Mouse (Mus musculus) right cerebral cortex, postnatal 4 days (tissue): Measurements from ENCODE around the gene Rubcnl.

ENCODE experiments used
- DNase-seq: peaks from one replicate; pipeline ENCODE4 v3.0.0-alpha.2; 2022

The Rubcnl gene

DNA sequence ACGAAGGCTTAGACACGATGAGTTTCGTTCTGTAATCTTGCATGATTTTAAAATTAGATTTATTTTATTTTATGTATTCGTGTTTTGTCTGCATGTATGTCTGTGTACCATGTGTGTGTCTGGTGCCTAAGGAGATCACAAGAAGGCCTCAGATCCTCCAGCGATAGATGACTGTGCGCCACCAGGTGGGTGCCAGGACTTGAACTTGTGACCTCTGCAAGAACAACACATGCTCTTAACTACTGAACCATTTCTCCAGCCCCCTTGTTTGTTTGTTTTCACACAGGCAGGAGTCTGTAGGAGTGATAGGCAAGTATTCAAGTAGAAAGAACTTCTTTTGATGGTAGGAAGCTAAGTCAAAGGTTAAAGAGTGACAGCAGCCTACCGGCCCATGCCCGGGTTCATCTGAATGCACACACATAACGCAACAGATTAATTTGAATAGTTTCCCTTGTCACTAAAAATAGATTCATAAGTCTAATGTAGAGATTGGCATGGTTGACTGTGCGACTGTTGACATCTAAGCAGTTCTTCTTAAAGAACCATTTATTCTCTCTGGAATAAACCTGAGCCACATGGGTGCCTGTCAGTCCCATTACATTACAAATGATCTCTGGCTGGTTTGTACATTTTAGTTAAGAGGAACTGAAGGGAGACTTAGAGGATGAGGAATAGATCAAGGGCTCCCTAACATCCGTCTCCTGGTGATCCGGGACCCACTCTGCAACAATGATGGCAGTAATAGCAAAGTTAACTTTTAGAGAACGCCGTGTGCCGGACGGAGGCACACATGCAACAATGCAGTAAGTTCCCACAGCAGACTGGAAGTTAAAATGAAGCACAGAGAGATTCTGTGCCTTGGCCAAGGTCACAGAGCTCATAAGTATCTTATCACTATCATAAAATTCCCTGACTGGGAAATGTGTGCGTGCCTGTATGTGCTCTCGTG is 2.3 kb downstream of the Rubcnl start:
- DNase-seq = no peak

DNA sequence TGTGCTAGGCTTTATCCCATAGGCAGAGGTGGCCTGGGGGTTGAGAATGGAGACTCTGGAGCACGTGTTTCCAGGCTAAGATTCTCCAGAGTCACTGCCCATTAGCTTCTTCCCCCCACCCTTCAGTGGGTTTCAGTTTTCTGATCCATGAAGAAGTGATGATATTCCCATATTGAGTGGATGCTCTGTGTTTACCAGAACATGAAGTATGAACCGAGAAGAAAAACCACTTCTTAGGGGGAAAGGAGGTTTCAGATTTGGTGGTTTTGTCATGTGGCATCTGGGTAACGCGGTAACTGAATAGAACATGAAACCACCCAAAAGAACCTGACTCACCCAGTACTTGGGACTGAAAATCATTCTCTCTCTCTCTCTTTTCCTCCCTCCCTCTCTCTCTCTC is 3.0 kb downstream of the Rubcnl start:
- DNase-seq = no peak

DNA sequence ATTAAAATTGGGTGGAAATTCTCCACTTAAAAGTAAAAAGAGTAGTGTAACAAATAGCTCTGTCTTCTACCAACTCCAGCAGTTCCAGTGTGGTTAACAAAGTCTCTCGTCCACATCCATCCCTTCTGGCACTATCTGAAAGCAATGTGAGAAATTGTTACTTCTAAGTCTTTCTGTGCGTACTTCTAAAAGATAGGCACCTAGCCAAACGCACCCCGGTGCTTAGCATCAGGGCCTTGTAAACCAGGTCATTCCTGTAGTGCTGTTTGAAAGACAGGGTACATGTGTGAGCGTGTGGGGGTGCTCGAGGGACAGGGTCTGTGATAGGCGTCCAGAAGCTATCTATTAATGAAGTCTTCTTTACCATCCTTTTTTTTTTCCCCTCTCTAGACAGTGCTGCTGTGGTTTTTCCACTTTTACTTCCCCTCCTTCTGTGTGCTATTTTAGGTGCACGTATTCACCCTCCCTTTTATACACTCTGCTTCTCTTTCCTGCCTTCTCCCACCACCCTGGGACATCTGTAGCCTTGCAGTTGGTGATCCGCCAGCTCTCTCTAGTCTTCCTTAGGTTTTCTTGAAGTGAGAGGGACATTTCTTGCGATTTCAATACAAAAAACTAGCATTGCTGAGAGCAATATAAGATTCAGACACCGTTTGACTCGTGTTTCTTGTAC is 4.9 kb downstream of the Rubcnl start:
- no peak for DNase-seq

DNA sequence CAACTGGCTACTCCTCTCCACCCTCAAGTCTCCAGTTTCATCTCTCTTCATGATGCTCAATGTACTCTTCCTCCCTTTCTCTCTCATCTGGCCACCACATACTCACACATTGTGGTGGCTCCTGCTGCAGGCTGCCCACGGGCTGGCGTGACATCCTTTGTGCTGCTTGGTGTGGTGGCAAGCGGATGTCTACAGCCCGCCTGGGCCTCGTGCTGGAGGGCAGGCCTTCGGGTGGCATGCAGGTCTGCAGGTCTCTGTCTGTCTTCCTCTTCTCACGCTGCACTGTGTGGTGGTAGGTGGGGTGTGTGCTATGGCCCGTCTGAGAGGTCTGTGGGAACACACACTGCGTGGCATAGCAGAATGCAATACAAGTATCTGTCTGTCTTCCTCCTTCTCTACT is 6.7 kb downstream of the Rubcnl start:
- DNase-seq = no peak

DNA sequence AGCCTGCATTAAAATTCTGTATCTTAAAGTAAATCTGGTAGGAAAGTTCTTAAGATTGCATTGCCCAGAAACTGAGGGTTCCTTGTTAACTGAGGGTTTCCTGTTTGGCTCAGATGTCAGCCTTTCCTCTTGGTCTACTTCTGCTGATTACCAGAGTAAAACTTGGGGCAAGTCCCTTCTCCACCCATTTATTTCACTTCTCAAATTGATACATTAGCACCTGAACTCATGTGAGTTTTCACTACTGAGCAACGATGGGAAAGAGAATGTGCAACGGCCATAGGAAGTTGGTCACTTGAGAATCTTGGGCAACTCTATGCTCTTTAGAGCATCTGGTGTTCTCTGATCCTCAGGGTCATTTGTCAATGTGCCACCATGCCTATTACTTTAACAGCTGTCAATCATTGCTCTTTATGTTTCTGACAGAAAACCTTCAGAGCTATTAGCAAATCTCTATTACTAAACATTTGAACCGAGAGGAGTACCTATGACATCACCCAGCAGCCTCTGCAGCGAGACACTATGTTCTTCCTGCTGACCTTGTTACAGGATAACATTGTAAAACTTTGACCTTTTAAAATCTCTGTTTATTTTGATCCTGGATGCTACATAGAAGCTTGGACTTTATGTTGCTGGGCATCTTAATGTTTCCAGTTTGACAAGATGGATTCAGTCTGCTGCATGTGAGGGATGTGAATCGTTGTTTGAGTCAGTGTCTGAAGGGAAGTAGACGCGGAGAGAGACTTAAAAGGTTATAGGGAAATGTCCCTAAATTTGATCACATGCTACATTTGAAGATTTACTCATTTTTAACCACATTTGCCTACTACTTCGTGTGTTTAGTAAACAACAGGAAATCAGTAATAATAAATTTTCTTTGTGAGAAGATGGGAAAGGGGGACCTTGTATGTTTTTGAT is 9.2 kb downstream of the Rubcnl start:
- no peak for DNase-seq

DNA sequence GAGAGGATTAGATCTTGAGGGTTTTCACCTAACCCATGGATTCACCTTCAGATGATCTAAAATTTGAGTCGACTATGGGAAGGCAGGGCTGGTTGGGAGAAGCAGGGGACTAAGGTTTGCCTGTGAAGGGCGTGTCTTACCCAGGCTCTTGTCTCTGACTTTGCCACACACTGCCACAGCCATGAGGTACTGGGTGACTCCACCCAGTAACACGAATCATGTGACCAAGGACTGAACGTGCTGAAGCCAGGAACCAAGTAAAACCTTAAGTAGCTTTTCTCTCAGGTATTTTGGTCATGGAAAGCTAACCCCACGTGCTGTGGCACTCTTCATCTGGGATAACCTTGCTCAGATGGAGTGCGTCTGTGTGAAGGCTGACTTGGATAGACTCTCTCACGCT is 14.9 kb downstream of the Rubcnl start:
- DNase-seq = no peak

DNA sequence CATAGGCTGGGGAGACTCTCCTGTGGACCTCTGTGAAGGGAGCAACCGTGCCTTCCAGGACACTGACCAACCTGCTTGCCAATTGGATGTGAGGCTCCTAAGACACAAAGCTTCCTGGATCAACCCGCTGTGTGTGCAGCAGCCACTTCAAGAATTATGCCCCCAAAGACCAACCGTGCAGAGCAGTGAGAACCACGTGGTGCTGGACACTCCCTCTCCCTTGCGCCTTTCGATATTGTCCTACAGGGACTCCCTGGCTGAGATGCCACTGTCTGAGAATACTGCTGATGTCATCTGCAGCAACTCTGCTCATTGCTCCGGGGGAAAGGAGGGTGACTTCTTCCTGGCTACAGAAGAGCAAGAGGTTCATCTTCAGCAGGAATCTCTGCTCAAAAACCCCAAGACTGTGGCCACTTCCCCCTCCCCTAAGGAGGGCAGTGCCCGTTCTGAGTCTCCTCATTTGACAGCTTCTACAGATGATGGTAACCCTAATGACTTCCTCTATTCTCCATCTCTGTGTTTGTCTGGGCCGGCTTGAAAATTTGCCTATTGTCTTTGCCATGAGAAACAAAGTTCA is 16.3 kb downstream of the Rubcnl start:
- DNase-seq = no peak

DNA sequence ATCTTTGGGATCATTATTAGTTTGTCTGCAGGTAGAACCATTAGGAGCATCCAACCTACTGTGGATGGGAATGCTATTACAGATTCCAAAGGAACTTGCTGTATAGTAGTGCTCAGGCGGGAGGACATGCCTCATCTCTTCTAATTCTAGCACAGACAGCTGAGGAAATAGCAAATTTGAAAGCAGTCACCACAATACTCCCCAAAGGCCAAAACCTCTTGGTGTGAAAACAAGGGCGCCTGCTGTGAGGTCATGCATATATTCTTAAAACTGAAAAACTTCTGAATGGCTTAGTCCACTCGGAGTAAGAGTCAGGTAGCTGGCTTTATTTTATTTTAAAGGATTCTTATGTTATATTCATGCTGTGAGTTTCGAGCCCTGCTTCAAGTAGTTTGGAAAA is 16.9 kb downstream of the Rubcnl start:
- no peak for DNase-seq

DNA sequence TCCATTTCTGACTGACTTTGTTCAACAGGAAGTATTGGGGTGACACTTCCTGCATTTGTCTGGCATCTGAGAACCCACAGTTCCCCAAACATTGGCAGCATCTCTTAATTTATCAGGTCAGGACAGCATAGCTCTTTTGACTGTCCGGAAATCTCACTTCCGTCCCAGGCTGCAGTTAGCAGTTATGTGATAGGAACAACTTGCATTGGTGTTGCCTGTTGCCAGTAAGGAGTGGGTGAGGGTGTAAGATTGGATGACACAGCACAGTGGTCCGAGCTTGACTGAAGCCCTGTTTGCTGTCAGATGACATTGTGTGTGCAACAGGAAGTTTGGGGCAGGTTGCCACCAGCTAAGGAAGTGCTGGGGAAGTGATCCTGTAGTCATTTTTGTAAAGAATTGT is 18.4 kb downstream of the Rubcnl start:
- DNase-seq = no peak

DNA sequence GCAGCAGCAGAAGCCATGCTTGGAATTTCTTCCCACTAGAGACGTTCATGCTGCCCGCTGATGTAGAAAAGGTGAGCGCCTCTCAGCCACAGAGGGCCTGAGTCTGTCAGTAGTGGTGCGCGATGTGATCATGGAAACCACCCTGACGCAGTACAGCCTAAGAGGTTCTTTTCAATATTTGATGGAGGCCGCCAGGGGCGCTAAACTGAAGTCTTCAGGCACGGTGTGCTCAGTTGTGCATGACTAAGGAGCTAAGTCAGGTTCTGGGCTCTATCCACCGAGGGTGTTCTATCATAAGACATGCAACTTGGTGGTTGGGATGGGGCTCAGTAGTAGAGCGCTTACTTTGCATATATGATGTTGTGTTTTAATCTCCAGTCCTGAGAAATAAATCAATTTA is 19.6 kb downstream of the Rubcnl start:
- DNase-seq = no peak

DNA sequence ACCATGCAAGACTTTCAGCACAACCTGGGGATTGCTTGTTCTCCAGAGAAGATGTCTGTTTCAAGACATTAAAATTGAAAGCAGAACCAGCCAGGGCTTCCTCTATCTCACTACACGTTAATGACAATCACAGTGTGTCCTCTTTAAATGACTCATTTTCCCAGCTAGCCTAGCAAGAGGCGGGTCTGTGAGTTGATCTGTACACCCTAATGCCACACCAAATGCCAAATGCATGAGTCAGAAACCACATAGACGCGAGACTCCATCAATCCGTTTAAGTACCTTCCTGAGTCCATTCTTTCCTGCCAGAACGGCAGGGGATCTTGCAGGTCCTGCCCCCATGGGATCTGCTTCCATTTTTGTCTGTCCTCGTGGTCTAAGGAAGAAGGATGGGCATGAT is 29.4 kb downstream of the Rubcnl start:
- no peak for DNase-seq

DNA sequence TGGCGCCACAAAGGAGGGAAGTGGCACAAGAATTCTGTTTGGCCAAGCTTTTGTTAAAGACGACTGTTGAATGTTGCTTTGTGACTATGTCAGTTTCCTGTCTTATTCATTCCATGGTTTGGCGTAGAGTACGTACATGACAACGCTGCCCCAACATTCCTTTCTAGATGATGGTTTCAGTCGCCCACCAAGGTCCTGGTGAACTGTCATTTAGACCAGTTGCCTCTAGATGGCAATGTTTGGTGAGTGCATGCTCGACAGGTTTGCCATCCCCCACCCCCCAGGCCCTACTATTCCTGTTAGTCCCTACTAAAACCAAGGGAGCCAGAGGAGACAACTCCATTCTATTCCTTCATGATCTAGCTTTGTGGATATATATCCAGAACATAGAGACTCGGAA is 36.6 kb downstream of the Rubcnl start:
- no peak for DNase-seq

DNA sequence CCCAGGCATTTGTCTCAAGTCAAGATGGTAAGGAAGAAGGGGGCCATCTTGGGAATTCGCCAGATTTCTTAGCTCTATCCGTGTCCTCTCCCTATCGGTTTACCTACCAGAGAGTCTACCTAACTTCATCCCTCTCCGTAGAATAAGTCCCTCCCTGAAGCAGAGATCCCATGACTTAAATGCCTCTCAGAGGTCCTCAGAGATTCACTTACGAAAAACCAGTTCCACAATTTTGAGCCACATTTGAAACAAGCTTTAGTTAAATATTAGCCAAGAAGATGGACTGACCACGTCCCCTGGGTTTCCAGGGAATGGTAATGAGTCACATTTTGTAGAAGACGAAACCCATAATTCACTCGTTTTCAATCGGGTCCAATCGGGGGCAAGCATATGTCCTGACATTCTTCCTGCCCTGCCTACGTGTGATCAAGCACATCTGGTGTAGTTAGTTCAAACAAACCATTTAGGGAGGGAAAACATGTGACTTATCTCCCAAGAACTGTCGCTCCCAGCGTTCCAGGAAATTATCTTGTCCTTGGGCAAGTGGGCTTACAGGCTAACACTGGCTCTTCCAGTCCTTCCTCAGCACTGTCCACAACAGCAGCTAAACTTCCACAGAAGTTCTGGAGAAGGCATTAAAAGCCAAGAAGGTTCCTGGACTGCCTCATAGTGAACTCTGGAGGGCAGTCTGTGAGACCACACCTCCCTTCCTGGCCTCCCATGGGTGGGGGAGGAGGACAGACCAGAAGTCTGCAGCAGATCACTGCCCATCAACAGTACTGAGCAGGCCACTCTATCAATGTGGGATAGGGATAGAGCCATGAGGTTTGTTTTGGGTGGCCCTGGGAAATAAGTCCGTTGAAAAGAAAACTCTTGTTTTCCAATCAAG is 38.9 kb downstream of the Rubcnl start:
- no peak for DNase-seq

DNA sequence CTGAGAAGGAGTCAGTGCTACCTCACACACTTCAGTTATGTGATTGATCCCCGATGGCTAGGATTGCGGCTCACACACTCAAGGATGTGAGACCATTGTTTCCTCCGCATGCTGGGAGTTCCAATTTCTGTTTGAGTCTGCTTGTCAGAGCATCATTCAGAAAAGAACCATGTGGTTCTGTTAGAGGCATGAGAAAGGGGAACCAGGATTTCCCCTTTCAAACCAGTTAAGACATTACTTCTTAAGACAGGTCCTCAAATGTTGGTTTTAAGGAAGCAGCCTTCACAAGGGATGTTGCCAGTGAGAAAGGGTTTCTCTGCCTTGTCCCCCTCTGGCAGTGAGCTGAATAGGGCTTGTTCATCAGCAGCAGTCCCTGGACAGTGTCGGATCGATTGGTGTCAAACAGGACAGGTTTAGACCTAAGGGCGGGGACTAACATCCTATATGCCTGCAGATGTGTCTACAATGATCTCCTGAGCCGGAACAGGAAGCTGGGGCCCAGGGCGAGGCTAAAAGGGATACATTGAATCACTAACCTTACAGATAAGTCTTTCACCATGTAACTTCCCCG is 41.1 kb downstream of the Rubcnl start:
- DNase-seq = no peak

DNA sequence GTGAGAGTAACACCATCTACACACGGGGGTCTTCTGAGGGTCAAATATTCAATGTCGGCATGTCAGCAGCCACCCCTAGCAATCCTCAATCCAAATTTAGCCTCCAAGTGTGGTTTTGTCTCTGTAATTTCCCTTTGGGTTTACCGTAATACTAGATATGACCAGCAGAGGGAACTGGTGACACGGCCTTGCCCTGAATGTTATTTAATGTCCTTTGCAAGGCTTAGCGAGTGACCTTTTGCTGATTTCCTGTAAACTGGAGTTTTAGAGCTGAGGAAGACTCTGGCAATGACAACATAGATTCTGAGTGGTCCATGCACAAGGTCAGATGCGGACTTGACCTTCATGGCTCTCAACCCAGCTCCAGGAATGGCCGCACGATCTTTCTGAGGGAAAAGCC is 44.7 kb downstream of the Rubcnl start:
- DNase-seq = no peak

DNA sequence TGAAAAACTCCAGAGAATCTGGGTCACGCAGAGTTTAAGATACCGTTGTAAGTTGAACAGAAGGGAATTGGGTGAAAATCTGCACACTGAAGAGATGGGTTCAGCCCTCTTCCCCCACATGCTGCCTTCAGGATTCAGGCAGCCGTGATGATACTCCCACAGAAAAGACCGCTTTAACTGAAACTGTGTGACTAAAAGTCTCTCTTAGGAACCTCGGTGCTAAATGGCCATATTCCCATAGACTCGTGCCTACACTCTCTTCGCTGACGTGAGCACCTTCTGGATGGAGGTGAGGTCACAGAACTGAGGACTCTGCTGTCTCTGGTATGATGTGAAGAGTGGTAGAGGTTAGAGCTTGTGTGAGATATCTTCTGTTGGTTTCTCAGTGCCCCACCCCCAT is 48.1 kb downstream of the Rubcnl start:
- DNase-seq = no peak

DNA sequence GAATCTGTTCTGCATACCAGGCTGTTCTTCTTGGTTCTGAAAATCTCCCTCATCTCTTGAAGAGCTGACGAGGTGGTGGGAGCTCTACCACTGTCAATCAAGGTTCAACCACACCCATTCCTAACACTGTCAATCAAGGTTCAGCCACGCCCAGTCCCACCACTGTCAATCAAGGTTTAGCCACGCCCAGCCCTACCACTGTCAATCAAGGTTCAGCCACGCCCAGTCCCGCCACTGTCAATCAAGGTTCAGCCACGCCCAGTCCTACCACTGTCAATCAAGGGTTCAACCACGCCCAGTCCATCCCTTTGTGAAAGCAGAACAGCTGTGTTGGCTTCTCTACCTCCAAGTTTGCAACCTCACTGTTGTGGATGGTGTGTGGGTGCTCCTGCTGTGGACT is 48.7 kb downstream of the Rubcnl start:
- DNase-seq = no peak

DNA sequence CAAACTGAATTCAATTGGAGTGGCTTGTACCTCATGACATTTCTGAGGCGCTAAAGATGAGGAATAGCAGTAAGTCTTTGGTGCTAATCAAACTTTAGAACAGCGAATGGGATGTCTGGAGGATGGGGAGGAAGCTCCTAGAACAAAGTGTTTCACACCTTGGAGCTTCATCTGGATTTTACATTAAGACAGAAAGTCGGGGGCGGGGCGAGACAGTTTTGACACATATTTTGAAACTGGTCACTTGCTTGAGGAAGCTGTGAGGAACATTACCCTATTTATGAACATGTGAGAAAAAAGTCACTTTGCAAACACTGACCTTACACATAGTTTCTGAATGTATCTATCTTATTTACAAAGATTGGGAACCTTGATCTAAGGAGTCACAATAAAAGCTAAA is 49.4 kb downstream of the Rubcnl start:
- DNase-seq = no peak

DNA sequence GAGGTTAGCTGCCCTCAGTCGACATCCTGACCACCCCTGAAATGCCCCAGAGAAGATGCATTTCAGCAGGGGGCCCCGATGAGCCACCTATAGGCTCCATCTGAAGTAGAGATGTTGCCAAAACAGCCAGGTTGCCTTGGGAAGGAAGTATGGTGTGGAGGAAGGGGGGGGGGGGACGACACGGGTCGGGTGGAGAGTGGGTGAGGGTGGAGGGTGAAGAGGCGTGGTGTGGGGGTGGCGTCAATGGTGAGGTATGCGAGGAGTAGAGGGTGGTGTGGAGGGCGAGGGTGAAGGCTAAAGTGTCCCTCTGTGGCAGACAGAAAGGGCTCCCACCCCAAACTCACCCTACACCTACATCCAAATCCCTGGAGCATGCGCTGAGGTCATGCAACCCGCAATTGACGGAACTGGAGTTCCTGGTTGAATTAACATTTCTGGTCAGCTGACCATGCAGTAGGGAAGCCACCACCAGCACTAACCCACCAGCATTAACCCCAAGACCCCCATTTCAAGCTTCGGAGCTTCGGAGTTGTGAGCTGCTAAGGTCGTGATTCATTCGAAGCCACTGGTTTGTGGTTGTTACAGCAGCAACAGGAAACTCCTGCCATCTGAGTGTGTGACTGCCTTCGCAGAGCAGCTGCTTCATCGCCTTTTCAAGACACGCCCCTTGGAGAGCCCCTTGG is 52.7 kb downstream of the Rubcnl start:
- DNase-seq = no peak

DNA sequence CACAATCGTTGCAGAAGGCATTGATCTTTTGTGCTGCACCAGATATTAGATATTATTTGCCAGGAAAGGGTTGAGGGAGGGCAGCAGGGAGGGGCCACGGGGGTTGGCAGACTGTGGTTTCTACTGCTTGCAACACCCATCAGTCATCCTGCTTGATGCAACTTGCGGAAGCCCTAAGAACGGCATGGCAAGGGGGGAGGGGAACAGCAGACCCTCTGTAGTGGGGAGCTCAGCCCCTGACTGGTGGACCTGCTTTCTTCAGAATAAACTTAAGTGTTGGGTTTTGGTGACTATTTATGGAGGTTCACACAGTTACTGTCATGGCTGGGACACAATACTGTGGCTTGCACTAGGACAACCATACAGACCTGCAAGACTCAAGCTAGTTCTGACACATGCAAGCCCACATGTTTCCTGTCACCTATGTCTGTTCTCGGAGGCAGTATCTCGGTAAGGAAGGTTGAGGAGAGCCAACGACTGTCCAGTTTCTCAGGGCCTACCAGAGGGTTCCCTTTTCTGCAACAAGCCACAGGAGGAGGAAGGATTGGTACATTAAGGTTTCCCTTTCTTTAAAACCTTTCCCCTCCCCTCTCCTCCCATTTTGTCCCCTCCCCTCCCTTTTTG is 53.6 kb downstream of the Rubcnl start:
- DNase-seq = no peak

DNA sequence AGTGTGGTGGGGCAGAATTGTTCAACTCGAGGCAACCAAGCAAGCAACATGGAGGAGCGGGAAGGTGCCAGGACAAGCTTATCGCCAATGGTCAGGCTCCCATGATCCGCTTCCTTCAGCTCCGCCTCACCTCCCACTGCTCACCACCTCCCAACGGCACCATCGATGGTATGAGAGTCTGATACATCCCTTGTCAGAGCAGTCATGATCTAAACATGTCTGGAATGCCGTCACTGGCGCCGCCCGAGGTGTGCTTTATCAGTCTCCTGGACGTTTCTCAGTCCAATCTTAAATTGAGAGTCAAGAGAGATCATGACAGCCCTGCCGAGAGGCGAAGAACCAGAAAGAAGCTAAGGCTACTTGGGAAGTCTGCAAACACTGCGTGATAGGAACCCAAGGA is 55.3 kb downstream of the Rubcnl start:
- no peak for DNase-seq
